Mouse (Mus musculus) small intestine, adult 2 months (tissue): Measurements from ENCODE around the gene Lpin1.

Experiments
- CTCF ChIP-seq: fragments of 200-500 bp; IDR thresholded peaks from 2 replicates; pipeline ENCODE4 v1.5.1; 2012; ENCODE audit warnings: low read depth, mild to moderate bottlenecking, control low read depth, inconsistent platforms, low read length, moderate library complexity, mixed read lengths; ENCODE audit not compliant: insufficient replicate concordance, insufficient read length; ENCODE audit errors: extremely low read depth
- POLR2A ChIP-seq: fragments of 200-500 bp; IDR thresholded peaks from 2 replicates; pipeline ENCODE4 v1.6.1; 2012; ENCODE audit warnings: low read depth, mild to moderate bottlenecking, control low read depth, inconsistent platforms, low read length, moderate library complexity

DNA sequence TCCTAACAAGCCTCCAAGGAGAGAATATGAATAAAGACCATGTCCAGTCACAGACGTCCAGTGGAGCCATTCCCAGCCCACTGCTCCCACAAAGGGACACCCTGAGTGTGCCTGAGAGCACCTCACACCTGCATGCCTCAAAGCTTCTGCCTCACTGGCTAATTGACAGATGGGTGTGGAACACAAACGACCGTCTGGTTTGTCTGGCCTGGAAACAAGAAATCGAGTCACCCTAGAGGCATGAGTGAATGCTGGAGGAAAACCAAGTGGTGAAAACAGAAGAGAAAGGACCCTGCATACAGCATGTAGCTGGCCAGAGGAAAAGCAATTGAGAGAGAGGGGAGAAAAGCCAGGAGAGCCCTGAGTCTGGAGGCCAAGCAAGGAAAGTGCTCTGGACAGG is 53.5 kb downstream of the Lpin1 start:
- TF ChIP-seq POLR2A (no peak), CTCF (no peak)
